Mouse (Mus musculus) 3134 (cell line): Measurements from ENCODE around the gene Swap70.

Experiments used
- DNase-seq: peaks from one replicate; pipeline ENCODE4 v3.0.0-alpha.2; 2011; ENCODE audit warnings: low spot score; ENCODE audit not compliant: insufficient read length; ENCODE audit errors: extremely low read depth

Gene Swap70

GRCm38 (mm10) chr7:110298090-110298489 is 76.6 kb downstream of the Swap70 start:
- no peak for DNase-seq

GRCm38 (mm10) chr7:110298739-110299410 is 77.4 kb downstream of the Swap70 start:
- no peak for DNase-seq

- no peak for DNase-seq
Measured at GRCm38 (mm10) chr7:110302886-110303285, 81.4 kb downstream of the Swap70 start.

- DNase-seq, result no peak
Measured at GRCm38 (mm10) chr7:110305486-110305885, 84.0 kb downstream of the Swap70 start.

- no peak for DNase-seq
Measured at GRCm38 (mm10) chr7:110306281-110306680, 84.8 kb downstream of the Swap70 start.

GRCm38 (mm10) chr7:110307741-110308140 is 86.2 kb downstream of the Swap70 start:
- DNase-seq, result no peak

- DNase-seq, result no peak
Measured at GRCm38 (mm10) chr7:110309246-110309645, 87.7 kb downstream of the Swap70 start.

GRCm38 (mm10) chr7:110313392-110314055 is 92.0 kb downstream of the Swap70 start:
- peak; percentile 72 for DNase-seq

- no peak for DNase-seq
Measured at GRCm38 (mm10) chr7:110314401-110314890, 92.9 kb downstream of the Swap70 start.

- no peak for DNase-seq
Measured at GRCm38 (mm10) chr7:110315352-110315751, 93.8 kb downstream of the Swap70 start.

GRCm38 (mm10) chr7:110317412-110317811 is 95.9 kb downstream of the Swap70 start:
- no peak for DNase-seq

- DNase-seq, result peak; percentile 61
Measured at GRCm38 (mm10) chr7:110318971-110319519, 97.5 kb downstream of the Swap70 start.

GRCm38 (mm10) chr7:110321106-110321505 is 99.6 kb downstream of the Swap70 start:
- DNase-seq, result no peak

GRCm38 (mm10) chr7:110324852-110325251 is 103.3 kb downstream of the Swap70 start:
- DNase-seq, result no peak

- no peak for DNase-seq
Measured at GRCm38 (mm10) chr7:110325381-110326110, 104.0 kb downstream of the Swap70 start.
